Mouse (Mus musculus): Measurements from ENCODE around the gene Tulp1. TPM values are rescaled to one million over a fixed set of nuclear protein-coding genes. Genes with fewer than 3 reads are reported as not detected.

Gene Tulp1
- polyA plus RNA-seq, 1 experiment from 2014 or later = 3.3 TPM

- ATAC-seq (replicated peaks; ENCODE audit: low FRiP score) (no peak), DNase-seq (ENCODE audit: low spot score) (no peak)
- Histone ChIP-seq H3K27ac (ENCODE audit: low read depth, low read length) (no peak overlapping the region), H3K27me3 (replicated peaks; ENCODE audit: control insufficient read depth, insufficient read depth, low read length) (peaks cover 33% of the 10 kb centered on the region), H3K4me1 (replicated peaks; ENCODE audit: control insufficient read depth, insufficient read depth, low read length) (peaks cover 10% of the 10 kb centered on the region), H3K4me2 (peak overlapping the region; percentile 38), H3K9ac (ENCODE audit: low read depth, low read length) (no peak overlapping the region), H3K4me3 (ENCODE audit: low read depth, low read length) (no peak overlapping the region), H3K36me3 (ENCODE audit: control insufficient read depth, insufficient read depth, low read length) (no peaks in the 10 kb centered on the region), H3K9me3 (ENCODE audit: control insufficient read depth, low read length) (no peaks in the 10 kb centered on the region)
- WGBS = 12% methylated on average over 16 of the region's 16 CpGs
Observed at GRCm38 (mm10) chr17:28374494-28374893, 9.5 kb upstream of the Tulp1 start.

- H3K9me3 ChIP-seq (ENCODE audit: control insufficient read depth, low read length) = no peaks in the 10 kb centered on the region
- no peak overlapping the region for H3K4me3 ChIP-seq (ENCODE audit: low read depth, low read length)
- no peak overlapping the region for H3K9ac ChIP-seq (ENCODE audit: low read depth, low read length)
- H3K27me3 ChIP-seq (replicated peaks; ENCODE audit: control insufficient read depth, insufficient read depth, low read length) = peaks cover 33% of the 10 kb centered on the region
- H3K27ac ChIP-seq (ENCODE audit: low read depth, low read length) = no peak overlapping the region
- peaks cover 10% of the 10 kb centered on the region for H3K4me1 ChIP-seq (replicated peaks; ENCODE audit: control insufficient read depth, insufficient read depth, low read length)
- no peak overlapping the region for H3K4me2 ChIP-seq
- DNase-seq (ENCODE audit: low spot score) (peak; percentile 55), ATAC-seq (replicated peaks; ENCODE audit: low FRiP score) (peak; percentile 62; the same call in 1 of the 2 replicates)
- H3K36me3 ChIP-seq (ENCODE audit: control insufficient read depth, insufficient read depth, low read length) = no peaks in the 10 kb centered on the region
- 11% methylated on average over 10 of the region's 10 CpGs for WGBS
Observed at GRCm38 (mm10) chr17:28373821-28374220, 8.8 kb upstream of the Tulp1 start.

GRCm38 (mm10) chr17:28371941-28372340 lies 6.9 kb upstream of the Tulp1 start:
- ATAC-seq (replicated peaks; ENCODE audit: low FRiP score) = no peak
- Histone ChIP-seq H3K27ac (ENCODE audit: low read depth, low read length) (no peak overlapping the region), H3K9me3 (ENCODE audit: control insufficient read depth, low read length) (no peaks in the 10 kb centered on the region), H3K4me1 (replicated peaks; ENCODE audit: control insufficient read depth, insufficient read depth, low read length) (peaks cover 10% of the 10 kb centered on the region), H3K9ac (ENCODE audit: low read depth, low read length) (no peak overlapping the region), H3K4me3 (ENCODE audit: low read depth, low read length) (no peak overlapping the region), H3K4me2 (no peak overlapping the region), H3K36me3 (ENCODE audit: control insufficient read depth, insufficient read depth, low read length) (no peaks in the 10 kb centered on the region), H3K27me3 (replicated peaks; ENCODE audit: control insufficient read depth, insufficient read depth, low read length) (peaks cover 30% of the 10 kb centered on the region)
- WGBS = 65% methylated on average over 1 of the region's 1 CpGs
- no peak for DNase-seq (ENCODE audit: low spot score)

GRCm38 (mm10) chr17:28371286-28371685 lies 6.3 kb upstream of the Tulp1 start:
- 67% methylated on average over 2 of the region's 2 CpGs for WGBS
- H3K36me3 ChIP-seq (ENCODE audit: control insufficient read depth, insufficient read depth, low read length) = no peaks in the 10 kb centered on the region
- H3K4me3 ChIP-seq (ENCODE audit: low read depth, low read length) = no peak overlapping the region
- H3K4me2 ChIP-seq = no peak overlapping the region
- ATAC-seq (replicated peaks; ENCODE audit: low FRiP score) = no peak
- no peak for DNase-seq (ENCODE audit: low spot score)
- H3K27me3 ChIP-seq (replicated peaks; ENCODE audit: control insufficient read depth, insufficient read depth, low read length) = peaks cover 28% of the 10 kb centered on the region
- no peaks in the 10 kb centered on the region for H3K9me3 ChIP-seq (ENCODE audit: control insufficient read depth, low read length)
- peaks cover 10% of the 10 kb centered on the region for H3K4me1 ChIP-seq (replicated peaks; ENCODE audit: control insufficient read depth, insufficient read depth, low read length)
- H3K9ac ChIP-seq (ENCODE audit: low read depth, low read length) = no peak overlapping the region
- H3K27ac ChIP-seq (ENCODE audit: low read depth, low read length) = no peak overlapping the region

GRCm38 (mm10) chr17:28369056-28369455 lies 4.0 kb upstream of the Tulp1 start:
- Histone ChIP-seq H3K9ac (ENCODE audit: low read depth, low read length) (no peak overlapping the region), H3K4me2 (no peak overlapping the region), H3K4me3 (ENCODE audit: low read depth, low read length) (no peak overlapping the region), H3K36me3 (ENCODE audit: control insufficient read depth, insufficient read depth, low read length) (no peaks in the 10 kb centered on the region), H3K27ac (ENCODE audit: low read depth, low read length) (no peak overlapping the region), H3K4me1 (replicated peaks; ENCODE audit: control insufficient read depth, insufficient read depth, low read length) (peaks cover 4% of the 10 kb centered on the region; the same call in 1 of the 2 replicates), H3K27me3 (replicated peaks; ENCODE audit: control insufficient read depth, insufficient read depth, low read length) (peaks cover 26% of the 10 kb centered on the region), H3K9me3 (ENCODE audit: control insufficient read depth, low read length) (no peaks in the 10 kb centered on the region)
- DNase-seq (ENCODE audit: low spot score) (no peak), ATAC-seq (replicated peaks; ENCODE audit: low FRiP score) (no peak)
- 56% methylated on average over 5 of the region's 5 CpGs for WGBS

- H3K4me3 ChIP-seq (ENCODE audit: low read depth, low read length) = no peak overlapping the region
- 4% methylated on average over 13 of the region's 13 CpGs for WGBS
- H3K27me3 ChIP-seq (replicated peaks; ENCODE audit: control insufficient read depth, insufficient read depth, low read length) = peaks cover 30% of the 10 kb centered on the region
- peaks cover 10% of the 10 kb centered on the region; the same call in 1 of the 2 replicates for H3K4me1 ChIP-seq (replicated peaks; ENCODE audit: control insufficient read depth, insufficient read depth, low read length)
- peak overlapping the region; percentile 30; the same call in 1 of the 2 replicates for H3K9ac ChIP-seq (ENCODE audit: low read depth, low read length)
- H3K36me3 ChIP-seq (ENCODE audit: control insufficient read depth, insufficient read depth, low read length) = no peaks in the 10 kb centered on the region
- H3K27ac ChIP-seq (ENCODE audit: low read depth, low read length) = no peak overlapping the region
- ATAC-seq (replicated peaks; ENCODE audit: low FRiP score) (0 out of 2 replicates have a peak, but pooled peaks have one; percentile 53), DNase-seq (ENCODE audit: low spot score) (peak; percentile 83)
- H3K4me2 ChIP-seq = peak overlapping the region; percentile 47
- H3K9me3 ChIP-seq (ENCODE audit: control insufficient read depth, low read length) = no peaks in the 10 kb centered on the region
Observed at GRCm38 (mm10) chr17:28368449-28368848, 3.4 kb upstream of the Tulp1 start.

GRCm38 (mm10) chr17:28363507-28363906 lies 1.5 kb downstream of the Tulp1 start:
- Histone ChIP-seq H3K27ac (ENCODE audit: low read depth, low read length) (no peak overlapping the region), H3K9me3 (ENCODE audit: control insufficient read depth, low read length) (no peaks in the 10 kb centered on the region), H3K4me1 (replicated peaks; ENCODE audit: control insufficient read depth, insufficient read depth, low read length) (peaks cover 20% of the 10 kb centered on the region), H3K9ac (ENCODE audit: low read depth, low read length) (no peak overlapping the region), H3K36me3 (ENCODE audit: control insufficient read depth, insufficient read depth, low read length) (no peaks in the 10 kb centered on the region), H3K27me3 (replicated peaks; ENCODE audit: control insufficient read depth, insufficient read depth, low read length) (peaks cover 51% of the 10 kb centered on the region), H3K4me2 (peak overlapping the region; percentile 68), H3K4me3 (ENCODE audit: low read depth, low read length) (no peak overlapping the region; the same call in 1 of the 2 replicates)
- ATAC-seq (replicated peaks; ENCODE audit: low FRiP score) = no peak
- no peak for DNase-seq (ENCODE audit: low spot score)
- 15% methylated on average over 6 of the region's 6 CpGs for WGBS

- Histone ChIP-seq H3K36me3 (ENCODE audit: control insufficient read depth, insufficient read depth, low read length) (no peaks in the 10 kb centered on the region), H3K4me3 (ENCODE audit: low read depth, low read length) (peak overlapping the region; percentile 42), H3K9ac (ENCODE audit: low read depth, low read length) (peak overlapping the region; percentile 2), H3K27ac (ENCODE audit: low read depth, low read length) (no peak overlapping the region), H3K4me2 (peak overlapping the region; percentile 68), H3K4me1 (replicated peaks; ENCODE audit: control insufficient read depth, insufficient read depth, low read length) (peaks cover 24% of the 10 kb centered on the region), H3K9me3 (ENCODE audit: control insufficient read depth, low read length) (no peaks in the 10 kb centered on the region), H3K27me3 (replicated peaks; ENCODE audit: control insufficient read depth, insufficient read depth, low read length) (peaks cover 56% of the 10 kb centered on the region)
- DNase-seq (ENCODE audit: low spot score) (no peak), ATAC-seq (replicated peaks; ENCODE audit: low FRiP score) (no peak)
- 3% methylated on average over 25 of the region's 25 CpGs for WGBS
Observed at GRCm38 (mm10) chr17:28362653-28363292, 2.2 kb downstream of the Tulp1 start.
